Mouse (Mus musculus) midbrain, postnatal 0 days (tissue): ENCODE results near the gene Gper1. TPM values are rescaled to one million over a fixed set of nuclear protein-coding genes. Genes with fewer than 3 reads are reported as not detected.
A peak's percentile ranks its signal among the peaks of the same experiment; 100 is the strongest.

Source experiments
- ATAC-seq: fragments of 200-750 bp; cut with Nextera tagmentation; 2 replicates; pipeline ENCODE4 v1.8.0; 2017; ENCODE audit warnings: moderate number of reproducible peaks, mild to moderate bottlenecking, moderate TSS enrichment, moderate library complexity; ENCODE audit not compliant: low FRiP score
- DNase-seq: peaks from one replicate; pipeline ENCODE4 v3.0.0-alpha.2; 2015; ENCODE audit warnings: low spot score
- H3K27ac ChIP-seq: fragments of 300-500 bp; sonication (generic); 2 replicates; pipeline ENCODE4 v1.5.1; 2014; ENCODE audit warnings: low read depth, mild to moderate bottlenecking, low read length, mixed read lengths
- H3K27me3 ChIP-seq: fragments of 300-500 bp; sonication (generic); 2 replicates; pipeline ENCODE4 v1.6.1; 2014; ENCODE audit warnings: low read length, control low read depth, mixed read lengths; ENCODE audit not compliant: insufficient read depth
- H3K36me3 ChIP-seq: fragments of 300-500 bp; sonication (generic); 2 replicates; pipeline ENCODE4 v1.6.1; 2014; ENCODE audit warnings: low read length, control low read depth, mixed read lengths; ENCODE audit not compliant: insufficient read depth
- H3K4me1 ChIP-seq: fragments of 300-500 bp; sonication (generic); 2 replicates; pipeline ENCODE4 v1.6.1; 2014; ENCODE audit warnings: mild to moderate bottlenecking, control low read depth, antibody characterized with exemption, low read length, mixed read lengths; ENCODE audit not compliant: insufficient read depth
- H3K4me2 ChIP-seq: fragments of 300-500 bp; sonication (generic); 2 replicates; pipeline ENCODE4 v1.6.1; 2014; ENCODE audit warnings: low read depth, mild to moderate bottlenecking, low read length, mixed read lengths; ENCODE audit not compliant: poor library complexity, severe bottlenecking
- H3K4me3 ChIP-seq: fragments of 300-500 bp; sonication (generic); 2 replicates; pipeline ENCODE4 v1.5.1; 2014; ENCODE audit warnings: low read depth, mild to moderate bottlenecking, low read length, moderate library complexity
- H3K9ac ChIP-seq: fragments of 300-500 bp; sonication (generic); replicated peaks from 2 replicates; pipeline ENCODE4 v1.6.1; 2014; ENCODE audit warnings: mild to moderate bottlenecking, low read length, moderate library complexity, mixed read lengths; ENCODE audit not compliant: poor library complexity, severe bottlenecking
- H3K9me3 ChIP-seq: fragments of 300-500 bp; sonication (generic); 2 replicates; pipeline ENCODE4 v1.6.1; 2016; ENCODE audit warnings: low read length, control low read depth
- CTCF ChIP-seq: IDR thresholded peaks from 2 replicates; pipeline ENCODE4 v1.5.1; 2016; ENCODE audit warnings: antibody characterized with exemption, mild to moderate bottlenecking
- WGBS: fragments of 180-500 bp; shearing (Covaris S2); extraction: QIAGEN DNeasy Blood & Tissue Kit; methylation state at CpG from one replicate; pipeline ENCODE4 v1.1.7; 2014; 5-methylcytosine and 5-hydroxymethylcytosine counted together
- polyA plus RNA-seq: library from polyadenylated mRNA; unstranded; fragments of >200 nt; fragmentation: Nextera tagmentation; extraction: Ambion mirVana; gene quantifications from 2 replicates; pipeline ENCODE4 v1.2.1, GENCODE M21; 2015
- total RNA-seq: library from RNA; depleted of rRNA; stranded (reverse); fragments of >200 nt; gene quantifications from 2 replicates; pipeline ENCODE4 v1.2.3, GENCODE M21; 2014

Gper1 gene
- total and polyA plus RNA-seq, 2 experiments from 2014 or later: 5.8 to 8.9 TPM

DNA sequence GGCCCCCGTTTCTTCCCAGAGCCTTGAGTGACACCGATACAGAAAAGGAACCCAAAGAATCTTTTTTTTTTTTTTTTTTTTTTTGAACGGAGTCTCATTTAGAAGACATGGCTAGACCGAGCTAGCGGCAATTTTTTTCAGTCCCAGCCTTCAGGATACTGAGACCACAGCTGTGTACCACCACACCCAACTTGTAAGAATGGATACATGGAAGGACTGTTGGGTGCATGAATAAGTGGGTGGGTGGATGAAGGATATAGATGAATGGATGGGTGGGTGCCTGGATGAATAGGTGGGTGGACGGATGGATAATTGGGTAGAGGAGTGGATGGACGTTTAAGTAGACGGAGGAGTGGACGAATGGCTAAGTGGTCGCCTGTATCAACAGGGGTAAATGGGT, 37.0 kb downstream of the Gper1 start:
- Histone ChIP-seq H3K9me3 (no peaks in the 10 kb centered on the region), H3K4me3 (peak overlapping the region; percentile 55), H3K4me2 (peak overlapping the region; percentile 84), H3K9ac (peak overlapping the region; percentile 59), H3K27me3 (no peaks in the 10 kb centered on the region), H3K4me1 (peaks cover 7% of the 10 kb centered on the region), H3K36me3 (peaks cover 4% of the 10 kb centered on the region; the same call in 1 of the 2 replicates), H3K27ac (no peak overlapping the region)
- no peak for TF ChIP-seq CTCF
- 8% methylated on average over 10 of the region's 10 CpGs for WGBS
- DNase-seq: no peak
- peak; percentile 42; the same call in 1 of the 2 replicates for ATAC-seq

DNA sequence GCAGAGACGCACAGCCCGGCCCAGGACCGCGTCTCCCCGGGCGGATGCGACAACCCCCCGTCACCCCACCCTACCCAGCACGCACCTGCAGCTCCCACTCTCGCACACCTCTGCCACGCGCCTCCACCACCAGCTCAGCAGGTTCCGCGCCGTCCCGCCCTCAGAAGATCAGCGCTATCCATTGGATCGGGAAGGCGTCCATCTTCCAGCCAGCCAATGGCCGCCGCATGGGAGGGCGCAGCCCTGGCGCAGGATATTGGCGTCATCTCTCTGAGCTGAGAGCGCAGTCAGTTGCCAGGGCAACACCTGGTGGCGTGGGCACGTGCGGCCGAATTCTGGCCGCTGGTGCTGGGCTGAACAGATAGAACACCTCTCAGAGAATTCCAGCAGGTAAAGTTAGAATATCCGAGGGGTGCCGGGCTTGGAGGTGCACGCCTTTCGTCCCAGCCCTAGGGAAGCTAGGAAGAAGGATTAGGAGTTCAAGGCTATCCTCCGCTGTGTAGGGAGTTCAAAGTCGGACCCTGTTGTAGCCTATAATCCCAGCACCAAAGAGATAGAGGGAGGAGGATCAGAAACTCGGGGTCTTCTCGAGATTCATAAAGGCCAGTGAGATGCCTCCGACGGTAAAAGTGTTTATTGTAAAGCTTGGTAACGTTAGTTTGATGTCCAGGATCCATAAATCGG, 37.6 kb downstream of the Gper1 start, which contains the start of gene 3110082I17Rik:
3110082I17Rik (minus strand) TSS at position 144 of the 684 bp plus-strand sequence.
- H3K27ac ChIP-seq: no peak within 1 kb of the TSS
- WGBS: 3% methylated on average over 42 of the region's 42 CpGs
- H3K36me3 ChIP-seq: no peaks in the 10 kb centered on the region
- H3K4me2 ChIP-seq: peak within 1 kb of the TSS; percentile 84
- peaks cover 7% of the 10 kb centered on the region for H3K4me1 ChIP-seq
- peak within 1 kb of the TSS; percentile 59 for H3K9ac ChIP-seq
- no peaks in the 10 kb centered on the region for H3K9me3 ChIP-seq
- peak within 1 kb of the TSS; percentile 55 for H3K4me3 ChIP-seq
- TF ChIP-seq CTCF: no peak
- ATAC-seq (peak; percentile 97), DNase-seq (peak; percentile 99)
- H3K27me3 ChIP-seq: no peaks in the 10 kb centered on the region

DNA sequence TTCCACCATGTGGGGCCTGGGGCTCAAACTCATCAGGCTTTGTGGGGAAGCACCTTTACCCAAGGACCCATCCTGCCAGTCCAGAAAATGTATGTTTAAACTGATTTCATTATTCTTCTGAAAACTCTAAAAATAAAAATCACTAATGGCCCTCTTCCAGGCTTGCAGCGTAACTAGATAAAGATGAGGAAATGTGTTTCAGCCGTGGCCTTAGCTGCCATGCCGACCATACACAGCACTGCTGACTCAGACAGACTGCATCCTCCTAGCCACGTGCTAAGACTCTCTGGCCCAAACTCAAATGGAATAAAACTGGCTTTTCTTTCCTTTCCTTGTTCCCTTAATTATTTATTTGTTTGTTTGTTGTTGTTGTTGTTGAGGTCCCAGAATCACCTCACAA, 41.9 kb downstream of the Gper1 start:
- no peak for TF ChIP-seq CTCF
- ATAC-seq: no peak
- H3K4me3 ChIP-seq: no peak overlapping the region
- H3K36me3 ChIP-seq: no peaks in the 10 kb centered on the region
- no peak for DNase-seq
- H3K9me3 ChIP-seq: no peaks in the 10 kb centered on the region
- no peaks in the 10 kb centered on the region for H3K27me3 ChIP-seq
- H3K27ac ChIP-seq: no peak overlapping the region
- 67% methylated on average over 4 of the region's 4 CpGs for WGBS
- H3K4me2 ChIP-seq: no peak overlapping the region
- no peaks in the 10 kb centered on the region for H3K4me1 ChIP-seq
- no peak overlapping the region for H3K9ac ChIP-seq

DNA sequence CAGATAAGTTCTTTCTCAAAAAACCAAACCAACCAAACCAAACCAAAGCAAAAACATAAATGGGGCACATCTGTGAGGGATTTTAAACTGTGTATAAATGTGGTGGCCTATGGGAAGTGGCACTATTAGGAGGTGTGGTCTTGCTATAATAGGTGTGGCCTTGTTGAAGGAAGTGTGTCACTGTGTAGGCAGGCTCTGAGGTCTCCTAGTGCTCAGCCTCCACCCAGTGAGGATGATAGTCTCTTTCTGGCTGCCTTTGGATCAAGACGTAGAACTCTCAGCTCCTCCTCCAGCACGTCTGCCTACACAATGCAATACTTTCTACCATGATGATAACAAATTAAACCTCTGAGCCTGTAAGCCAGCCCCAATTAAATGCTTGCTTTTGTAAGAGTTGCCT, 43.4 kb downstream of the Gper1 start:
- Histone ChIP-seq H3K27me3 (no peaks in the 10 kb centered on the region), H3K27ac (no peak overlapping the region), H3K9ac (no peak overlapping the region), H3K36me3 (peaks cover 8% of the 10 kb centered on the region), H3K4me2 (no peak overlapping the region), H3K9me3 (no peaks in the 10 kb centered on the region), H3K4me3 (no peak overlapping the region), H3K4me1 (no peaks in the 10 kb centered on the region)
- ATAC-seq: no peak
- WGBS: 71% methylated on average over 2 of the region's 2 CpGs
- TF ChIP-seq CTCF: no peak
- no peak for DNase-seq

DNA sequence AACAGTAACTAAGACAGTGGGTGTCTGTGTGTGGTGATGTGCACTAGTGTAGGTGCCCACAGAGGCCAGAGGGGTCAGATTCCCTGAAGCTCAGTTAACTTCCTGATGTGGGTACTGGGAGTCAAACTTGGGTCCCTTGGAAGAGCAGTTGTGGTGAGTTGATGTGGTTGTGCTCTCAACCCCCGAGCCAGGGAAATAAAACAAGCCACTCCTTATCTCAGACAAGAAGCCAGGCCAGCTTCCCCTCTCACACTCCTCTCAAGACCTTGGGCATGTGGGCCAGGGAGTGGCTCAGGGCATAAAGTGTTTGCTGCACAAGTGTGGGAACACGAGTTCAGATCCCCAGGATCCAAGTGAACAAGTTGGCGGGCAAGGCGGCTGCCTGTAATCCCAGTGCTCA, 43.9 kb downstream of the Gper1 start:
- H3K27me3 ChIP-seq: no peaks in the 10 kb centered on the region

DNA sequence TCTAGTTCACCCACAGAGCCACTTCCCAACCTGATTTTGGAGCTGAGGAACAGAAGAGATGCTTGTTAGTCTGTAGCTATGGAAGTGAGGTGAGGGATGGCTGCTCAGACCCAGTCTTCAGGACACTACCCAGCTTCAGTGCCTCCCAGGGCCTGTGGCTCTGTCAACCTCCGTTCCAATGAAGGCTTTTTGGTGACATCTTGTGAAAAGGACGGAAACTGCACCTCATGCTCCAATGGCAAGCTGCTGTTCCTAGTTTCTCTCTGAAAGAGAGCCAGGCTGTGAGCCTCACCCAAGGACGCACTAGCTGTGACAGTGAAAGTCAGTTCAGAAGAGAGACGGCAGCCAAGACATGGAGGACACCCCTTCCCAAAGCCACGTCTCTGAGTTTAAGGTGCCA, 45.0 kb downstream of the Gper1 start:
- H3K9ac ChIP-seq: no peak overlapping the region
- H3K36me3 ChIP-seq: peaks cover 24% of the 10 kb centered on the region
- no peak overlapping the region for H3K4me2 ChIP-seq
- peak; percentile 75 for DNase-seq
- H3K27me3 ChIP-seq: no peaks in the 10 kb centered on the region
- TF ChIP-seq CTCF: peak; percentile 75
- ATAC-seq: no peak
- H3K4me3 ChIP-seq: no peak overlapping the region
- H3K27ac ChIP-seq: no peak overlapping the region
- no peaks in the 10 kb centered on the region for H3K9me3 ChIP-seq
- 44% methylated on average over 5 of the region's 5 CpGs for WGBS
- H3K4me1 ChIP-seq: no peaks in the 10 kb centered on the region

More for the DNA sequence above, 43.9 kb downstream of the Gper1 start:
- Histone ChIP-seq H3K36me3 (peaks cover 12% of the 10 kb centered on the region), H3K4me2 (no peak overlapping the region), H3K27ac (no peak overlapping the region), H3K4me1 (no peaks in the 10 kb centered on the region), H3K4me3 (no peak overlapping the region), H3K9me3 (no peaks in the 10 kb centered on the region), H3K9ac (no peak overlapping the region)
- TF ChIP-seq CTCF: no peak
- no peak for DNase-seq
- WGBS: 71% methylated on average over 4 of the region's 4 CpGs
- ATAC-seq: no peak
